Mouse (Mus musculus): ENCODE measurements at regions not wholly inside any gene's neighbourhood (a gene's known extent, or its start where the extent isn't known, plus 50 kb on each side); places are given as distances from the start of the nearest gene placed in this dataset.

GRCm38 (mm10) chrX:147328289-147328688 is 100.7 kb downstream of the Il13ra2 start:
- Histone ChIP-seq H3K36me3 (ENCODE audit: control insufficient read depth, insufficient read depth, low read length, poor library complexity, severe bottlenecking) (no peaks in the 10 kb centered on the region), H3K4me3 (ENCODE audit: insufficient read depth in 1 of 2, low read depth in 1 of 2, low read length in 2 of 2, poor library complexity in 1 of 2, severe bottlenecking in 1 of 2) (no peak overlapping the region), H3K4me1 (ENCODE audit: control insufficient read depth in 2 of 2, insufficient read depth in 2 of 2, low read length in 2 of 2, poor library complexity in 1 of 2) (no peaks in the 10 kb centered on the region), H3K9ac (ENCODE audit: insufficient read depth, low read depth, low read length, poor library complexity, severe bottlenecking) (no peak overlapping the region), H3K9me3 (ENCODE audit: control insufficient read depth, insufficient read depth, low read depth, low read length) (no peaks in the 10 kb centered on the region), H3K27ac (ENCODE audit: insufficient read depth, low read depth, low read length, poor library complexity, severe bottlenecking) (no peak overlapping the region)
- no peak for TF ChIP-seq HCFC1 (IDR thresholded peaks at IDR 0.05; ENCODE audit: borderline replicate concordance, insufficient read depth, low read length)
- no peak for TF ChIP-seq MAFK (IDR thresholded peaks at IDR 0.05; ENCODE audit: insufficient read depth, low read depth, low read length)
- no peak for TF ChIP-seq ZC3H11A (IDR thresholded peaks at IDR 0.05; ENCODE audit: borderline replicate concordance, low read depth, low read length)
- TF ChIP-seq ZNF384 (IDR thresholded peaks at IDR 0.05; ENCODE audit: low read depth, low read length), result no peak
- TF ChIP-seq CHD2 (IDR thresholded peaks at IDR 0.05; ENCODE audit: low read depth, low read length), result no peak
- in situ Hi-C loops (cut with MboI; ENCODE audit: low sequenced_read_pairs in 2 of 2, unreplicated experiment in 2 of 2), result no loop called here
- DNase-seq (ENCODE audit: low read depth, low spot score), result no peak

GRCm38 (mm10) chrX:147326231-147326630 is 102.8 kb downstream of the Il13ra2 start:
- Histone ChIP-seq H3K9me3 (ENCODE audit: control insufficient read depth, insufficient read depth, low read depth, low read length) (no peaks in the 10 kb centered on the region), H3K36me3 (ENCODE audit: control insufficient read depth, insufficient read depth, low read length, poor library complexity, severe bottlenecking) (no peaks in the 10 kb centered on the region), H3K4me1 (ENCODE audit: control insufficient read depth in 2 of 2, insufficient read depth in 2 of 2, low read length in 2 of 2, poor library complexity in 1 of 2) (no peaks in the 10 kb centered on the region), H3K4me3 (ENCODE audit: insufficient read depth in 1 of 2, low read depth in 1 of 2, low read length in 2 of 2, poor library complexity in 1 of 2, severe bottlenecking in 1 of 2) (no peak overlapping the region), H3K9ac (ENCODE audit: insufficient read depth, low read depth, low read length, poor library complexity, severe bottlenecking) (no peak overlapping the region), H3K27ac (ENCODE audit: insufficient read depth, low read depth, low read length, poor library complexity, severe bottlenecking) (no peak overlapping the region)
- TF ChIP-seq MAFK (IDR thresholded peaks at IDR 0.05; ENCODE audit: insufficient read depth, low read depth, low read length) (0 out of 2 replicates have a peak, but pooled peaks have one; percentile 6), CHD2 (IDR thresholded peaks at IDR 0.05; ENCODE audit: low read depth, low read length) (no peak)
- in situ Hi-C loops (cut with MboI; ENCODE audit: low sequenced_read_pairs in 2 of 2, unreplicated experiment in 2 of 2), result no loop called here
- DNase-seq (ENCODE audit: low read depth, low spot score), result no peak

Measured in ES-E14 (cell line).